Mouse (Mus musculus) heart, postnatal 0 days (tissue): ENCODE data around the gene Cript. TPM values are rescaled to one million over a fixed set of nuclear protein-coding genes. Genes with fewer than 3 reads are reported as not detected.

Experiments used
- ATAC-seq: fragments of 200-750 bp; cut with Nextera tagmentation; 2 replicates; pipeline ENCODE4 v1.8.0; 2017; ENCODE audit warnings: low read depth, moderate number of reproducible peaks, moderate library complexity; ENCODE audit not compliant: insufficient read depth
- DNase-seq: peaks from one replicate; pipeline ENCODE4 v3.0.0-alpha.2; 2016; ENCODE audit warnings: low spot score
- H3K27ac ChIP-seq: fragments of 300-500 bp; sonication (generic); 2 replicates; pipeline ENCODE4 v1.5.1; 2014; ENCODE audit warnings: low read depth, mild to moderate bottlenecking
- H3K27me3 ChIP-seq: fragments of 300-500 bp; sonication (generic); 2 replicates; pipeline ENCODE4 v1.6.1; 2014; ENCODE audit warnings: low read length, mixed read lengths; ENCODE audit not compliant: control insufficient read depth, insufficient read depth
- H3K36me3 ChIP-seq: fragments of 300-500 bp; sonication (generic); replicated peaks from 2 replicates; pipeline ENCODE4 v1.6.1; 2014; ENCODE audit warnings: low read length, mixed read lengths; ENCODE audit not compliant: control insufficient read depth, insufficient read depth
- H3K4me1 ChIP-seq: fragments of 300-500 bp; sonication (generic); 2 replicates; pipeline ENCODE4 v1.6.1; 2014; ENCODE audit warnings: antibody characterized with exemption; ENCODE audit not compliant: control insufficient read depth, insufficient read depth
- H3K4me2 ChIP-seq: fragments of 300-500 bp; sonication (generic); 2 replicates; pipeline ENCODE4 v1.6.1; 2014; ENCODE audit warnings: low read depth, mild to moderate bottlenecking, low read length, moderate library complexity
- H3K4me3 ChIP-seq: fragments of 300-500 bp; sonication (generic); 2 replicates; pipeline ENCODE4 v1.5.1; 2014; ENCODE audit warnings: low read depth, low read length
- H3K9ac ChIP-seq: fragments of 300-500 bp; sonication (generic); replicated peaks from 2 replicates; pipeline ENCODE4 v1.6.1; 2014; ENCODE audit warnings: low read depth, low read length, mixed read lengths
- H3K9me3 ChIP-seq: fragments of 300-500 bp; sonication (generic); replicated peaks from 2 replicates; pipeline ENCODE4 v1.6.1; 2016; ENCODE audit warnings: low read length; ENCODE audit not compliant: control insufficient read depth
- CTCF ChIP-seq: IDR thresholded peaks from 2 replicates; pipeline ENCODE4 v1.5.1; 2016; ENCODE audit warnings: antibody characterized with exemption, control low read depth, low read depth
- EP300 ChIP-seq: IDR thresholded peaks from 2 replicates; pipeline ENCODE4 v1.6.1; 2016; ENCODE audit warnings: antibody characterized with exemption, low read depth
- WGBS: fragments of 180-500 bp; shearing (Covaris S2); extraction: QIAGEN DNeasy Blood & Tissue Kit; methylation state at CpG from one replicate; pipeline ENCODE4 v1.1.7; 2014; 5-methylcytosine and 5-hydroxymethylcytosine counted together
- polyA plus RNA-seq: library from polyadenylated mRNA; unstranded; fragments of >200 nt; fragmentation: Nextera tagmentation; extraction: Ambion mirVana; gene quantifications from 2 replicates; pipeline ENCODE4 v1.2.1, GENCODE M21; 2015
- total RNA-seq: library from RNA; depleted of rRNA; stranded (reverse); fragments of >200 nt; gene quantifications from 2 replicates; pipeline ENCODE4 v1.2.3, GENCODE M21; 2014; ENCODE audit warnings: low replicate concordance

The Cript gene
- total and polyA plus RNA-seq, 2 experiments from 2014 or later: 34.7 to 116 TPM

- peak; percentile 56 for DNase-seq
- no peaks in the 10 kb centered on the region for H3K36me3 ChIP-seq
- H3K4me1 ChIP-seq: peaks cover 17% of the 10 kb centered on the region
- TF ChIP-seq EP300: no peak
- no peak for TF ChIP-seq CTCF
- H3K27me3 ChIP-seq: no peaks in the 10 kb centered on the region
- H3K4me3 ChIP-seq: no peak overlapping the region
- ATAC-seq: peak; percentile 67
- H3K9me3 ChIP-seq: no peaks in the 10 kb centered on the region
- H3K27ac ChIP-seq: peak overlapping the region; percentile 67
- 42% methylated on average over 1 of the region's 1 CpGs for WGBS
- no peak overlapping the region for H3K4me2 ChIP-seq
- H3K9ac ChIP-seq: no peak overlapping the region
Observed at GRCm38 (mm10) chr17:87055663-87056062, 30.3 kb downstream of the Cript start.

GRCm38 (mm10) chr17:87056761-87057160 is 31.4 kb downstream of the Cript start:
- H3K9me3 ChIP-seq: no peaks in the 10 kb centered on the region
- 92% methylated on average over 7 of the region's 7 CpGs for WGBS
- H3K27ac ChIP-seq: no peak overlapping the region
- no peak overlapping the region for H3K4me3 ChIP-seq
- no peak for DNase-seq
- peaks cover 17% of the 10 kb centered on the region for H3K4me1 ChIP-seq
- no peak overlapping the region for H3K9ac ChIP-seq
- TF ChIP-seq CTCF (no peak), EP300 (no peak)
- ATAC-seq: no peak
- no peak overlapping the region for H3K4me2 ChIP-seq
- H3K27me3 ChIP-seq: no peaks in the 10 kb centered on the region
- no peaks in the 10 kb centered on the region for H3K36me3 ChIP-seq

DNA sequence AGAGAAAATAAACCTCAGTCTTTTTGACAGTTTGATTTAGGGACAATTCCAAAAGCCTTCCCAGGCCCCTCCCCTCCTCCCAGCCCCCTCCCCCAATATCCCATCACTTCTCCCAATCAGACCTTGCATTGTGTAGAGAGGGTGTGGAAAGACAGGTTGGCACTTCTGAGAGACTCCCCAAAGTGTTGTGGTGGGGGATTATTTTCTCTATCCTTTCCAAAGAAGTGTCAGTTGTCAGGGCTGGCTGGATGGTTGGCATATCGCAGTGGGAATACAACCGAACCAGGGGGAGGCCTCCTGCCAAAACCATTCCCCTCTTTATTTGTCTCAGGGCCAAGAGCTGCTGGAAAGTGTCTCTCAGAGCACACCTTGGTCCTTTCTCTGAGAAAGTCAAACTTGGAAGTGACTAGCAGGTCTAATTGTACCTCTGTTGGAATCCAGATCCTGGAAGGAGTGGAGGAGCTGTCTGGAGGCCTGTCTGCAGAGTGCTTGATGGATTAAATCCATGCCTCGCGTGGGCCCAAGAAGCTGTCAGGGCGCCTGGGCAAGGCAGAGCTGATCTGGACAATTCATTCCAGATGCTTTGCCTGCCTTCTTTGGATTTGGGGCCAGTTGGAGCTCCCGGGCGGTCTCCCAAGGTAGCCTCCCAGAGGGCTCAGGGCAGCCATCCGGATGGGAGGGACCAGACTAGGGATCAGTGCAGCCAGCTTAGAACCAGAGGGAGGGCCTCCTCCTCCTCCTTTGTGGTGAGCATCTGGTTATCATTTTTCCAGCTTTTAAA is 32.3 kb downstream of the Cript start:
- Histone ChIP-seq H3K27ac (0 out of 2 replicates have a peak overlapping the region, but pooled peaks have one; percentile 25), H3K4me2 (no peak overlapping the region), H3K36me3 (no peaks in the 10 kb centered on the region), H3K27me3 (no peaks in the 10 kb centered on the region), H3K4me3 (no peak overlapping the region), H3K9ac (no peak overlapping the region), H3K9me3 (no peaks in the 10 kb centered on the region), H3K4me1 (peaks cover 17% of the 10 kb centered on the region)
- WGBS: 57% methylated on average over 8 of the region's 8 CpGs
- no peak for TF ChIP-seq EP300
- TF ChIP-seq CTCF: no peak
- DNase-seq: no peak
- no peak for ATAC-seq

- no peaks in the 10 kb centered on the region for H3K27me3 ChIP-seq
- DNase-seq (no peak), ATAC-seq (no peak)
- no peak overlapping the region for H3K27ac ChIP-seq
- TF ChIP-seq CTCF: no peak
- TF ChIP-seq EP300: no peak
- no peaks in the 10 kb centered on the region for H3K36me3 ChIP-seq
- WGBS: 64% methylated on average over 9 of the region's 9 CpGs
- no peak overlapping the region for H3K9ac ChIP-seq
- H3K4me1 ChIP-seq: peaks cover 2% of the 10 kb centered on the region
- no peak overlapping the region for H3K4me3 ChIP-seq
- no peaks in the 10 kb centered on the region for H3K9me3 ChIP-seq
- no peak overlapping the region for H3K4me2 ChIP-seq
Observed at GRCm38 (mm10) chr17:87062639-87063038, 37.3 kb downstream of the Cript start.

DNA sequence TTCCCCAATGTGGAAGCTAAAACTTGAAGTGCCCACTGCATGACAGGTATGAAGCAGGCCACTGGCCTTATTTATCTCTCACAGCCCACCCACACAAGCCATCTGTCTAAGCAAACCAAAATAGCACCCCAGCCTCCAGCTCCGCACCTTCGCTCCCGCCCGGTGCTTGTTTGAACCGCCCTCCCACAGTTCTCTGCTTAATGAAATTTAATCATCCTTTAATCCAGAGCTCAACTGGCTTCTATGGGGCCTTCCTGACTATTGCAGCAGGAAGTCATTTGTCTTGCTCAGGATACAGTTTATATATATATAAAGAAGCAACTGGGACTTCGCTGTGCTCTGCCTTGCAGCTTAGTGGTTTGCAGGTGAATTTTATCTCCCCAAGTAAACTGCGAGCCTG is 38.1 kb downstream of the Cript start:
- ATAC-seq (no peak), DNase-seq (no peak)
- TF ChIP-seq EP300 (no peak), CTCF (no peak)
- Histone ChIP-seq H3K4me3 (no peak overlapping the region), H3K36me3 (no peaks in the 10 kb centered on the region), H3K27ac (no peak overlapping the region), H3K9ac (no peak overlapping the region), H3K4me2 (no peak overlapping the region), H3K27me3 (no peaks in the 10 kb centered on the region), H3K9me3 (no peaks in the 10 kb centered on the region), H3K4me1 (no peaks in the 10 kb centered on the region; the same call in 1 of the 2 replicates)
- WGBS: 78% methylated on average over 7 of the region's 7 CpGs

DNA sequence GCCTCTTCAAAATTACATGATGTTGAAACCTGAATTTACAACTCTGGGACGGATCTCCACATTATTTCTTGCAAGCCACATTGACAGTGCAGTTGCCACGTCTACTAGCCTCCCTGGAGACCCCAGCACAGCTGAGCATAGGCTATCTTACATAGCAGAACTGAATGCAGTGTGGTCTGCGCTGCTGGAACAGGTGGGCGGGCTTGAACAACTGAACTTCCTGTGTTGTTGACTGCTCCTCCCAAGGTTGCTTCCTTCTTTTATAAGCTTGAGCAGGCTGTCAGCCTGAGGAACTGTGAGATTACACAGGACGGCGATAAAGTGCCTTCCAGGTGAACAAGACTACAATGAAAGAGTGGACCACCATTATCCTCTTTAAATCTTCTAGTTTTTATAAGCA is 38.6 kb downstream of the Cript start:
- Histone ChIP-seq H3K4me3 (no peak overlapping the region), H3K9me3 (no peaks in the 10 kb centered on the region), H3K4me1 (no peaks in the 10 kb centered on the region; the same call in 1 of the 2 replicates), H3K36me3 (no peaks in the 10 kb centered on the region), H3K9ac (no peak overlapping the region), H3K27ac (no peak overlapping the region), H3K4me2 (no peak overlapping the region), H3K27me3 (no peaks in the 10 kb centered on the region)
- TF ChIP-seq CTCF: no peak
- no peak for TF ChIP-seq EP300
- 65% methylated on average over 6 of the region's 6 CpGs for WGBS
- no peak for ATAC-seq
- DNase-seq: no peak
